Mouse (Mus musculus): ENCODE results near the gene Mme. TPM values are rescaled to one million over a fixed set of nuclear protein-coding genes. Genes with fewer than 3 reads are reported as not detected.

Gene Mme
- 10 to 100 TPM; 12.1 to 14.0 TPM for total RNA-seq (2021)

GRCm38 (mm10) chr3:63241099-63241587 is at the start of gene Mme:
Mme (plus strand) TSS chr3:63241537.
- intact Hi-C loops (cut with DNase I), result no loop called here
- no peak for DNase-seq (ENCODE audit: low spot score)

GRCm38 (mm10) chr3:63196565-63196964 is 44.8 kb upstream of the Mme start:
- no peak for DNase-seq (ENCODE audit: low spot score)
- intact Hi-C loops (cut with DNase I), result no loop called here

GRCm38 (mm10) chr3:63198026-63198425 is 43.3 kb upstream of the Mme start:
- intact Hi-C loops (cut with DNase I), result no loop called here
- DNase-seq (ENCODE audit: low spot score), result no peak

- intact Hi-C loops (cut with DNase I), result no loop called here
Measured at GRCm38 (mm10) chr3:63221867-63222591, 19.3 kb upstream of the Mme start.

GRCm38 (mm10) chr3:63223676-63224075 is 17.7 kb upstream of the Mme start:
- intact Hi-C loops (cut with DNase I), result no loop called here
- no peak for DNase-seq (ENCODE audit: low spot score)

More at GRCm38 (mm10) chr3:63221867-63222591, 19.3 kb upstream of the Mme start:
- no peak for DNase-seq (ENCODE audit: low spot score)

GRCm38 (mm10) chr3:63235957-63236356 is 5.4 kb upstream of the Mme start:
- no peak for DNase-seq (ENCODE audit: low spot score)
- intact Hi-C loops (cut with DNase I), result no loop called here

GRCm38 (mm10) chr3:63243721-63244120 is 2.4 kb downstream of the Mme start:
- no peak for DNase-seq (ENCODE audit: low spot score)
- intact Hi-C loops (cut with DNase I), result no loop called here

- intact Hi-C loops (cut with DNase I), result no loop called here
- no peak for DNase-seq (ENCODE audit: low spot score)
Measured at GRCm38 (mm10) chr3:63272091-63272490, 30.8 kb downstream of the Mme start.

- intact Hi-C loops (cut with DNase I), result no loop called here
- DNase-seq (ENCODE audit: low spot score), result no peak
Measured at GRCm38 (mm10) chr3:63294316-63294715, 53.0 kb downstream of the Mme start.

- DNase-seq (ENCODE audit: low spot score), result no peak
- intact Hi-C loops (cut with DNase I), result loop anchor here (5.0 kb wide), 1 partner anchor 243 kb away; no protein-coding TSS in a partner anchor
Measured at GRCm38 (mm10) chr3:63294791-63295190, 53.5 kb downstream of the Mme start.

- intact Hi-C loops (cut with DNase I), result loop anchor here (5.0 kb wide), 1 partner anchor 242 kb away; no protein-coding TSS in a partner anchor
- DNase-seq (ENCODE audit: low spot score), result no peak
Measured at GRCm38 (mm10) chr3:63295237-63295636, 53.9 kb downstream of the Mme start.

- intact Hi-C loops (cut with DNase I), result loop anchor here (5.0 kb wide), 1 partner anchor 242 kb away; no protein-coding TSS in a partner anchor
- DNase-seq (ENCODE audit: low spot score), result peak; percentile 24
Measured at GRCm38 (mm10) chr3:63295657-63296231, 54.4 kb downstream of the Mme start.

- no peak for DNase-seq (ENCODE audit: low spot score)
- intact Hi-C loops (cut with DNase I), result loop anchor here (5.0 kb wide), 1 partner anchor 241 kb away; no protein-coding TSS in a partner anchor
Measured at GRCm38 (mm10) chr3:63296411-63296810, 55.1 kb downstream of the Mme start.

GRCm38 (mm10) chr3:63297787-63298186 is 56.5 kb downstream of the Mme start:
- intact Hi-C loops (cut with DNase I), result loop anchor here (5.0 kb wide), 1 partner anchor 240 kb away; no protein-coding TSS in a partner anchor
- DNase-seq (ENCODE audit: low spot score), result peak; percentile 18

GRCm38 (mm10) chr3:63315211-63315760 is 73.9 kb downstream of the Mme start:
- no peak for DNase-seq (ENCODE audit: low spot score)
- intact Hi-C loops (cut with DNase I), result no loop called here

GRCm38 (mm10) chr3:63317496-63317895 is 76.2 kb downstream of the Mme start:
- DNase-seq (ENCODE audit: low spot score), result no peak
- intact Hi-C loops (cut with DNase I), result no loop called here

- intact Hi-C loops (cut with DNase I), result no loop called here
- no peak for DNase-seq (ENCODE audit: low spot score)
Measured at GRCm38 (mm10) chr3:63325615-63326014, 84.3 kb downstream of the Mme start.

GRCm38 (mm10) chr3:63340110-63340509 is 98.8 kb downstream of the Mme start:
- intact Hi-C loops (cut with DNase I), result no loop called here
- DNase-seq (ENCODE audit: low spot score), result no peak

- no peak for DNase-seq (ENCODE audit: low spot score)
- intact Hi-C loops (cut with DNase I), result no loop called here
Measured at GRCm38 (mm10) chr3:63340546-63340945, 99.2 kb downstream of the Mme start.

- intact Hi-C loops (cut with DNase I), result no loop called here
Measured at GRCm38 (mm10) chr3:63341481-63341880, 100.1 kb downstream of the Mme start.

GRCm38 (mm10) chr3:63344998-63345397 is 103.7 kb downstream of the Mme start:
- intact Hi-C loops (cut with DNase I), result no loop called here
- DNase-seq (ENCODE audit: low spot score), result no peak

More at GRCm38 (mm10) chr3:63341481-63341880, 100.1 kb downstream of the Mme start:
- no peak for DNase-seq (ENCODE audit: low spot score)
